Mouse (Mus musculus): Measurements from ENCODE around the gene Olfr679.
"Not testable (repeated sequence)": the region's sequence is repeated elsewhere in the genome, so short reads cannot be mapped to it uniquely, and the experiment has no call there.

The Olfr679 gene

DNA sequence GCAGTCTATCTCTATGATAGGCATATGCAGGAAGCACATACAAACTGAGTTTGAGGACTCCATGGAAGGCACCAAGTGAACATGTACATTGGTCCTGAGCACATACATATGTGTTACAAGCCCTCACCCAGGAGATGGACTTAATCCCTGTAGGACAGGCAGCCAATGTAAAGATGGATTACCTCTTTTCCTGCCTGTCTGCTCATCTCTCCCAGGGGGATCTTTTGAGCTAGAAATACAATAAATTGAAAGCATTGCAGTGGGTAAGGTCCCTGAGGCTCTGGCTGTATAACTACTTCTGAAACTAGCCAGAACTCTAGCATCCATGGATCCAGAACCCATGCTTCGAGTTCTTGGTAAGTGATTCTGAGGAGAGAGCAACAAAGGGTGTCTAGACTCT, at the start of gene Olfr679:
Gene Olfr679 (plus strand): TSS at position 301 of the 400 bp plus-strand sequence.
- no peak for DNase-seq (ENCODE audit: low read depth)

GRCm38 (mm10) chr7:105032398-105032797, 48.6 kb upstream of the Olfr679 start, which contains the start of gene Olfr676:
Gene Olfr676 (plus strand): TSS chr7:105032698.
- no peak for DNase-seq (ENCODE audit: low read depth)

GRCm38 (mm10) chr7:105033836-105034235, 47.2 kb upstream of the Olfr679 start:
- peak; percentile 5 for DNase-seq (ENCODE audit: low read depth)

GRCm38 (mm10) chr7:105058951-105059350, 22.1 kb upstream of the Olfr679 start:
- peak; percentile 21 for DNase-seq (ENCODE audit: low read depth)

DNA sequence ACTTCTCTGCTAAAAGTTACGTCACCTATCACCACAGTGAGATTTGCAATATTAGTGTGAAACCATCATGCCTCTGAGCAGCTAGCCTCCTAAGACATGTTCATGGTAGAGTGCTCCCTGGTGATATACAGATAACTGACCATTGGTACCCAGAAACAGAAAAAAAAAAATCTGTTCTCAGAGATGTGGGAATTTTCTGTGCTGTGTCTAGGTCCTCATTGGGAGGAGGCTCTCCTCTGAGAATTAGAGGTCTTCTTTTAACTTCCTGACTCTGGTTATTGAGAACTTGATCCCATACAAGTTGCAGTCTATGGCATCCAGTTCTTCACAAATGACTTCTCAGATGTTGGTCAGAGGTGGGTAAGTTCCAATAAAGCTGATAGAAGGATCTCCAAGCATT, 16.8 kb upstream of the Olfr679 start, which contains the start of gene Olfr678:
Gene Olfr678 (plus strand): TSS at position 301 of the 400 bp plus-strand sequence.
- DNase-seq (ENCODE audit: low read depth), result no peak

DNA sequence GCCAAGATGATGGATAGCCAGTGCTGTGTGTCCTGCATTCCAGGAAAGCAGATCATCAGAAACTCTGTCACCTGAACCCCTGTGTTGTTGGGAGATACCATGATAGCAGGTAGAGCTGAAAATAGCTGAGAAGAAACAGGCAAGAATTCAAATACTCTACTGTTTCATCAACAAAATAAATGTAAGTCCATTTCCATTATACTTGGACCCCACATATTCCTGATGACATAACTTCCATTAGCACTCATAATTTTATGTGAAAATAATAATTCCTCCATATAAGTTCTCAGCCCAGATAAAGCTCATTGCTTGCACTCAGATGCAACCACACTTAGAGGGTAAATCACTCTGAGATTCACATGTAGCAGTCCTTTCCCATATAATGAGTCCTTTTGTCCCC, 11.7 kb downstream of the Olfr679 start, which contains the start of gene Olfr680-ps1:
Gene Olfr680-ps1 (minus strand): TSS at position 101 of the 400 bp plus-strand sequence.
- DNase-seq (ENCODE audit: low read depth), result not testable (repeated sequence)

- DNase-seq (ENCODE audit: low read depth), result no peak
Observed at GRCm38 (mm10) chr7:105116536-105116935, 35.5 kb downstream of the Olfr679 start, which contains the start of gene Olfr681. Gene Olfr681 (plus strand): TSS chr7:105116836.
